Mouse (Mus musculus): Measurements from ENCODE around the gene Nek6. TPM values are rescaled to one million over a fixed set of nuclear protein-coding genes. Genes with fewer than 3 reads are reported as not detected.
A peak's percentile ranks its signal among the peaks of the same experiment; 100 is the strongest.

The Nek6 gene
- 43.7 and 43.8 TPM in 2 replicates for polyA plus RNA-seq (2015; fragmentation: Nextera tagmentation; extraction: Ambion mirVana)

- Histone ChIP-seq H3K4me1 (replicated peaks; ENCODE audit: control insufficient read depth, insufficient read depth) (peaks cover 8% of the 10 kb centered on the region), H3K9ac (ENCODE audit: low read length) (peak within 1 kb of the TSS; percentile 88), H3K9me3 (ENCODE audit: control insufficient read depth, low read length) (no peaks in the 10 kb centered on the region), H3K36me3 (ENCODE audit: control insufficient read depth, insufficient read depth, low read length) (no peaks in the 10 kb centered on the region), H3K27ac (replicated peaks) (peak within 1 kb of the TSS; percentile 95), H3K27me3 (ENCODE audit: control insufficient read depth, insufficient read depth, low read length) (no peaks in the 10 kb centered on the region), H3K4me3 (ENCODE audit: low read depth, low read length) (peak within 1 kb of the TSS; percentile 82), H3K4me2 (replicated peaks; ENCODE audit: low read depth) (peak within 1 kb of the TSS; percentile 54)
- TF ChIP-seq EP300 (optimal IDR thresholded peaks at IDR 0.05) (no peak), CTCF (IDR thresholded peaks at IDR 0.05; ENCODE audit: low read depth) (no peak)
- DNase-seq (ENCODE audit: low spot score) (peak; percentile 73), ATAC-seq (ENCODE audit: low FRiP score, low TSS enrichment) (peak; percentile 65)
- under 1% methylated on average over 74 of the region's 90 CpGs for WGBS
These were observed at the start of gene Nek6 for GRCm38 (mm10) chr2:38511487-38512307. Nek6 (plus strand) TSS chr2:38511643.

- WGBS: 50% methylated on average over 3 of the region's 3 CpGs
These were observed 49.1 kb upstream of the Nek6 start for GRCm38 (mm10) chr2:38462323-38462722.

GRCm38 (mm10) chr2:38468845-38469244 is 42.6 kb upstream of the Nek6 start:
- no peak overlapping the region for H3K4me3 ChIP-seq (ENCODE audit: low read depth, low read length)
- H3K4me2 ChIP-seq (replicated peaks; ENCODE audit: low read depth): no peak overlapping the region
- DNase-seq (ENCODE audit: low spot score) (no peak), ATAC-seq (ENCODE audit: low FRiP score, low TSS enrichment) (no peak)
- no peaks in the 10 kb centered on the region for H3K4me1 ChIP-seq (replicated peaks; ENCODE audit: control insufficient read depth, insufficient read depth)
- no peak overlapping the region for H3K9ac ChIP-seq (ENCODE audit: low read length)
- 84% methylated on average over 4 of the region's 4 CpGs for WGBS
- no peak overlapping the region for H3K27ac ChIP-seq (replicated peaks)
- no peak for TF ChIP-seq CTCF (IDR thresholded peaks at IDR 0.05; ENCODE audit: low read depth)
- no peak for TF ChIP-seq EP300 (optimal IDR thresholded peaks at IDR 0.05)
- no peaks in the 10 kb centered on the region for H3K36me3 ChIP-seq (ENCODE audit: control insufficient read depth, insufficient read depth, low read length)
- H3K9me3 ChIP-seq (ENCODE audit: control insufficient read depth, low read length): no peaks in the 10 kb centered on the region
- no peaks in the 10 kb centered on the region for H3K27me3 ChIP-seq (ENCODE audit: control insufficient read depth, insufficient read depth, low read length)

More at GRCm38 (mm10) chr2:38462323-38462722, 49.1 kb upstream of the Nek6 start:
- DNase-seq (ENCODE audit: low spot score) (no peak), ATAC-seq (ENCODE audit: low FRiP score, low TSS enrichment) (no peak)
- Histone ChIP-seq H3K27me3 (ENCODE audit: control insufficient read depth, insufficient read depth, low read length) (no peaks in the 10 kb centered on the region), H3K27ac (replicated peaks) (no peak overlapping the region), H3K4me2 (replicated peaks; ENCODE audit: low read depth) (no peak overlapping the region), H3K4me1 (replicated peaks; ENCODE audit: control insufficient read depth, insufficient read depth) (no peaks in the 10 kb centered on the region), H3K36me3 (ENCODE audit: control insufficient read depth, insufficient read depth, low read length) (no peaks in the 10 kb centered on the region), H3K9ac (ENCODE audit: low read length) (no peak overlapping the region), H3K4me3 (ENCODE audit: low read depth, low read length) (no peak overlapping the region), H3K9me3 (ENCODE audit: control insufficient read depth, low read length) (no peaks in the 10 kb centered on the region)
- TF ChIP-seq EP300 (optimal IDR thresholded peaks at IDR 0.05) (no peak), CTCF (IDR thresholded peaks at IDR 0.05; ENCODE audit: low read depth) (no peak)

- Histone ChIP-seq H3K9ac (ENCODE audit: low read length) (no peak overlapping the region), H3K4me1 (replicated peaks; ENCODE audit: control insufficient read depth, insufficient read depth) (no peaks in the 10 kb centered on the region), H3K36me3 (ENCODE audit: control insufficient read depth, insufficient read depth, low read length) (no peaks in the 10 kb centered on the region), H3K27me3 (ENCODE audit: control insufficient read depth, insufficient read depth, low read length) (no peaks in the 10 kb centered on the region), H3K4me3 (ENCODE audit: low read depth, low read length) (no peak overlapping the region), H3K27ac (replicated peaks) (no peak overlapping the region), H3K4me2 (replicated peaks; ENCODE audit: low read depth) (no peak overlapping the region), H3K9me3 (ENCODE audit: control insufficient read depth, low read length) (no peaks in the 10 kb centered on the region)
- TF ChIP-seq CTCF (IDR thresholded peaks at IDR 0.05; ENCODE audit: low read depth) (no peak), EP300 (optimal IDR thresholded peaks at IDR 0.05) (no peak)
- peak; percentile 54 for ATAC-seq (ENCODE audit: low FRiP score, low TSS enrichment)
- DNase-seq (ENCODE audit: low spot score): peak; percentile 26
- WGBS: 61% methylated on average over 5 of the region's 5 CpGs
These were observed 39.7 kb upstream of the Nek6 start for GRCm38 (mm10) chr2:38471745-38472144.

GRCm38 (mm10) chr2:38472829-38473228 is 38.6 kb upstream of the Nek6 start:
- H3K27me3 ChIP-seq (ENCODE audit: control insufficient read depth, insufficient read depth, low read length): no peaks in the 10 kb centered on the region
- H3K4me2 ChIP-seq (replicated peaks; ENCODE audit: low read depth): no peak overlapping the region
- no peaks in the 10 kb centered on the region for H3K9me3 ChIP-seq (ENCODE audit: control insufficient read depth, low read length)
- peak; percentile 76 for DNase-seq (ENCODE audit: low spot score)
- no peak overlapping the region for H3K9ac ChIP-seq (ENCODE audit: low read length)
- TF ChIP-seq CTCF (IDR thresholded peaks at IDR 0.05; ENCODE audit: low read depth): no peak
- no peak for TF ChIP-seq EP300 (optimal IDR thresholded peaks at IDR 0.05)
- ATAC-seq (ENCODE audit: low FRiP score, low TSS enrichment): peak; percentile 96
- H3K36me3 ChIP-seq (ENCODE audit: control insufficient read depth, insufficient read depth, low read length): no peaks in the 10 kb centered on the region
- H3K4me1 ChIP-seq (replicated peaks; ENCODE audit: control insufficient read depth, insufficient read depth): no peaks in the 10 kb centered on the region
- no peak overlapping the region for H3K27ac ChIP-seq (replicated peaks)
- H3K4me3 ChIP-seq (ENCODE audit: low read depth, low read length): no peak overlapping the region

- H3K4me2 ChIP-seq (replicated peaks; ENCODE audit: low read depth): no peak overlapping the region
- no peaks in the 10 kb centered on the region for H3K9me3 ChIP-seq (ENCODE audit: control insufficient read depth, low read length)
- no peaks in the 10 kb centered on the region for H3K36me3 ChIP-seq (ENCODE audit: control insufficient read depth, insufficient read depth, low read length)
- no peak overlapping the region for H3K27ac ChIP-seq (replicated peaks)
- no peak overlapping the region for H3K9ac ChIP-seq (ENCODE audit: low read length)
- no peak for TF ChIP-seq EP300 (optimal IDR thresholded peaks at IDR 0.05)
- TF ChIP-seq CTCF (IDR thresholded peaks at IDR 0.05; ENCODE audit: low read depth): no peak
- ATAC-seq (ENCODE audit: low FRiP score, low TSS enrichment) (no peak), DNase-seq (ENCODE audit: low spot score) (no peak)
- H3K4me3 ChIP-seq (ENCODE audit: low read depth, low read length): no peak overlapping the region
- H3K27me3 ChIP-seq (ENCODE audit: control insufficient read depth, insufficient read depth, low read length): no peaks in the 10 kb centered on the region
- WGBS: 80% methylated on average over 9 of the region's 9 CpGs
- H3K4me1 ChIP-seq (replicated peaks; ENCODE audit: control insufficient read depth, insufficient read depth): no peaks in the 10 kb centered on the region
These were observed 34.5 kb upstream of the Nek6 start for GRCm38 (mm10) chr2:38476871-38477496.

All from stomach, postnatal 0 days (tissue).